Mouse (Mus musculus) cerebellum, adult 9-10 months (tissue): Measurements from ENCODE around the gene Olfr1257.
"Not testable (repeated sequence)": the region's sequence is repeated elsewhere in the genome, so short reads cannot be mapped to it uniquely, and the experiment has no call there.

Source experiments
- DNase-seq: peaks from one replicate; pipeline ENCODE4 v3.0.0; 2022

The Olfr1257 gene

GRCm38 (mm10) chr2:89878137-89878536 is at the start of gene Olfr1257:
TSS of gene Olfr1257 (plus strand) at chr2:89878437.
- DNase-seq, result no peak

- DNase-seq, result no peak
These were observed 36.8 kb upstream of the Olfr1257 start, which contains the start of gene Olfr1256 for GRCm38 (mm10) chr2:89841455-89841854. TSS of gene Olfr1256 (minus strand) at chr2:89841555.

- DNase-seq, result no peak
These were observed 30.1 kb upstream of the Olfr1257 start, which contains the start of gene Olfr48 for GRCm38 (mm10) chr2:89848105-89848504. TSS of gene Olfr48 (minus strand) at chr2:89848205.

- no peak for DNase-seq
These were observed 29.0 kb upstream of the Olfr1257 start for GRCm38 (mm10) chr2:89849230-89849629.

- DNase-seq, result not testable (repeated sequence)
These were observed 34.4 kb downstream of the Olfr1257 start for GRCm38 (mm10) chr2:89912616-89913015.

- DNase-seq, result no peak
These were observed 48.8 kb downstream of the Olfr1257 start, which contains the start of gene Olfr1258 for GRCm38 (mm10) chr2:89927009-89927408. TSS of gene Olfr1258 (plus strand) at chr2:89927309.
